Mouse (Mus musculus) retina, postnatal 1 day (tissue): Measurements from ENCODE around the gene Gnai3.

Experiments
- DNase-seq: peaks from one replicate; pipeline ENCODE4 v3.0.0-alpha.2; 2012

Gene Gnai3

DNA sequence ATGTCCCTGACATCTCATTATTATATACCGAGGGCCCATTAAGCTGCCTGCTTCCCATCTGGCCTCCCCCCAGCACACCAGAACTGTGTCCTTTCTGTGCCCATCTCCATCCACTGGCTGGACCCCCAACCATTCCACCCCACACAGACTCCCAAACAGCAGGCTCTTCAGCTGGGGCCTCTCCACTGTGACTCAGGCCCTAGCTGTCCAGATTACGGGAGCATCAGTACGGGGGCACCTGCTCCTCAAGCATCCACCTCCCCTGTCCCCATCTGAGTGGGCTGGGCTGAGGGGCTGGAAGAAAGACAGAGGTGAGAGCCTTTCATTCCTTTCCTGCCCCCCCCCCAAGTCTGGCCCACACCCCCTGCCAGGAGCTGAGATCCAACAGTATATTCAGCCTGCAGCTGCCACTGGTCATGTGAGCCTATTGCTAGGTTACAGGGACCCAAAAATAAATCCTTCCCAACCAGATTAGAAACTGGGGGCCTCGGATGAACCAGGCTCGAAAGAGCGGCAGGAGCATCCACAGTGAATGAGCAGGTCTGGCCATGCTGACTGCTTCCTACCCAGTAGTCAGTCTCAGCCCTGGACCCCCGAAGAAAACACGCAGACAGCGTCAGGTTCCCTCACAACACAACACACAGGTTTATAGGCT, 12.6 kb upstream of the Gnai3 start:
- peak; percentile 51 for DNase-seq

DNA sequence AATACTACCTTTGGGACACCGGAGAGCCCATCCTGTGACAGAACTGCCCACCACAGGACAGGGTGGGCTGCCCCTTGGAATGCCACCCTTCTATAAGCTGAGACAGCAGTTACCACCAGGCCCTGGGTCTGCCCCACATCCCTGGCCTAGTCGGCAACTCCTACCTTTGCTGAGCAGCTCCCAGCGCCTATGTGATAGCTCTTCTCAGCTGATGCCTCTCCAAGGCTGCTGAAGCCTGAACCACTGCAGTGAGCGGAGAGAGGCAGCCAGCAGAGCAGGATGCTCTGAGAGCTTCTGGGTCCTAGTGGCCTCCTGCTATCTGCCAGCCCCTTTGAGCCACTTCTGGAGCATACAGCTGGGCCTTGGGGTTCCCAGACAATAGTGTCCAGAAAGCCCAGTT, 8.7 kb upstream of the Gnai3 start, which contains the start of gene Gpr61:
Gene Gpr61, minus strand, starts transcription at position 227 of the 400 bp plus-strand sequence.
- DNase-seq = peak; percentile 11

DNA sequence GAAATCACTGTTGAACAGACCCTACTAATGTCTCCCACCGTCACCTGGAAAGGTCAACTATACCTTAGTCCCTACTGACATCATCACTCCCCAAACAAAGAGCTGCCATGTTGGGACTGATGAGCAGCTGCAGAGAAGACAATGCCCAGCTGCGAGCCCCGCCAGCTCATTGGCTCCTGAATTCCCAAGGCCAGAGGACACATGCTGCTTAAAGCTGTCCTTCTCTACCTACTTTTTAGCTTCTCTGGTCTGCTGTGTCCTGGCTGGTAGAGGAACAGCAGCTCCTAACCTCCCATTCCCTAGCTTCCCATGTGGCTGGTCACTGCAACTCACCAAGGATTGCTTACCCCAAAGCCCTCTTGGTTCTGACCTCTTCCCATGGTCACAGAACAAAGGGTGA, 6.3 kb upstream of the Gnai3 start:
- DNase-seq = no peak

DNA sequence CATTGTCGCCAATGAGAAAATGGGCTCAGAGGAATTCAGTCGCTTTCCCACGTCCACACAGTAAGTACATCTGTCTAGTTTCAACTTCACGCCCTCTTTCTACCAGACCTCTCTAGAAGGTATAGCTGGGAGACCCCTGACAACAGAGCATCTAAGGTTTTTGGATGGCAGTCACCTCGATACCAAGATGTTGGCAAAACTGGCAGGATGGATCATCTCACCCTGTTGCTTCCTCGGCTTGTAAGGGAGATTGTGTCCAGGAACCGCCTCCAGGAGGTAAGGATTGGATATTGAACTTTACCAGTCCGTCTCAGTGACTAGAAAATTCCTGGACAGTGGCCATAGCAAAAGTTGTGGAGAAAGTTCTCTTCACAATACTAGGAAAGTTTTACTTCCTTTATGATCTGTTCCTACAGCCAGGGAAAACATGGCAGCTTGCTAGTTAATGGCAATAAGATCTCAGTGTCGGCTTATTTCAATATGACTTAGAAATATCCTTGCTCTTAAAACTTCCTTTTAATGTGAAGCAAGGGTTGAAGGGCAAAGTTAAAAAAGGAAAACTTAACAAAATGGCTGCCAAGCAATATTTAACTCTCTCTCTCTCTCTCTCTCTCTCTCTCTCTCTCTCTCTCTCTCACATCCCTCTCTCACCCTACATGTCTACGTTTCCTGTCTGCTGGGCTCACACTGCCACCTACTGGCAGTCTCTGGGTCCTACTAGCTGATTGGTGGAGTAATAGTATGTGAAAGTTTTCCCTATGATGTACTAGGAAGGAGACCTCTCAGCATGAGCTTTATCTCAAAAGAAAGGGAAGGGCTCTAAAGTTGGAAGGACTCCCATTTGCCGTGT, 1.7 kb upstream of the Gnai3 start:
- DNase-seq = peak; percentile 94

DNA sequence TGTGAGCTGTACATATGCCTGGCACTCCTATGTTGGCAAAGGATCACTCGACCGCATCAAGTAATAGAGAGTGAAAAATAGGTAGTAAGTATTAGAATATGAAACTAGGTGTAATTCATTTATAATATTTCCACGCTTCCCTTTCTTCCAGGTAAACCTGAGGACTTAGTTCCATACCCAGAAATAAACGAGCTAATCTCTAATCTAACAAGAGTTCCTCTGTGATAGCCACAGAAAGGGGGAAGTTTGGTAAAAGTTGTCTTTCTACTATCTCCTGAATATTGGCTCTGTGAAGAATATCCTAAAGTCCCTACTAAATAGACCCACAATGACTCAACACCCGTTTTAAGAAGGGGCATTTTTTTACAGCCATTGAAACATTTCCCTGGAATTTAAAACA, 725 bp upstream of the Gnai3 start:
- DNase-seq = no peak

DNA sequence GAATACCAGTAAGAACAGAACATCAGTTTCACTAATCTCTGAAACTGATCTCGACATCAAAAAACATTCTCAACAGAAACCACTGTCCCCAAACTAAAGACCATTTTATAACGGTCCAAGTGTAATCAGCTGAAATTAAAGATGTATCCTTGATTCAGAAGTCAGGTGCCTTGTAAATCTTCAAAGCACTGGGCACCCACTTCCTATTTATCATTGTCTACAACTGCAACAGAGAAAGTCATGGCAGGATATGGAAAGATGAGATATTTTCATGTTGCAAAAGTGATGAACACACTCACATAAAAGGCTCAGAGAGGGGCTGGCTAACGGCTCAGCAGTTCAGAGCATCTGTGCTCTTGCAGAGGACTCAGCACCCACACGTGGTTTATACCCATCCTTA, 5.2 kb downstream of the Gnai3 start:
- no peak for DNase-seq

DNA sequence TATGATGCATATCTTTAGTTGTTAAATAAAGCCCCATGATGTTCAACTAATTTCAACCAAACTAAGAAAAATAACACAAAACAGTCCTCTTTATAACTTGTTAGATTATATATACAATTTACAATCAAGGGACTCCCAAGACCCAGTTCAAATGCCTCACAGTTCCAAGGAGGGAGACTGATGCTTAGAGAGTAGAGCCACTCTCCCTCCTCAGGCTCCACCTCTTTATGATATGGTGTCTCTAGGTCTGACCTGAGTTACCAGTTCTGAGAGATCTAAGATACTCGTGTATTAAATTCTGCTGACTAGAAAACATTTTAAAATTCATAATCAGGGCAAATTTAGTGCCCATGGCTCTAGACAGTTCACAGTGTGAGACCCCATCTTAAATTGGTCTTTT, 6.8 kb downstream of the Gnai3 start:
- no peak for DNase-seq

DNA sequence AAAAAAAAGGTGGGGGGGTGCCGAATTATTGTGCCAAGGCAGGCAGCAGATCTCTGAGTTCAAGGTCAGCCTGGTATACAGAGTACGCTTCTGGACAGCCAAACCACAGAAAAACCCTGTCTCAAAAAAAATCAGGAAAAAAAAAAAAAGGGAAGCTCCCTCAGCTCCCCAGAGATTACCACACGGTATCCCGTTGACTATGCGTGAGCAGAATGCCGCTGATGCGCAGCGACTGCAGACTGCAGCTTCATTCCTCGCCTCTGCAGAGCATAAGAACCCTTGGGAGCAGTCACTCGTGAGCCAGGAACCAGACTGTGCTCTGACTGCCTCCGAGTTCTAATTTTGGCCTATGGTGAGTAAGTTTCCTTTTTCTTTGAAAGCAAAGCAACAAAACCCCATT, 11.2 kb downstream of the Gnai3 start:
- DNase-seq = no peak

DNA sequence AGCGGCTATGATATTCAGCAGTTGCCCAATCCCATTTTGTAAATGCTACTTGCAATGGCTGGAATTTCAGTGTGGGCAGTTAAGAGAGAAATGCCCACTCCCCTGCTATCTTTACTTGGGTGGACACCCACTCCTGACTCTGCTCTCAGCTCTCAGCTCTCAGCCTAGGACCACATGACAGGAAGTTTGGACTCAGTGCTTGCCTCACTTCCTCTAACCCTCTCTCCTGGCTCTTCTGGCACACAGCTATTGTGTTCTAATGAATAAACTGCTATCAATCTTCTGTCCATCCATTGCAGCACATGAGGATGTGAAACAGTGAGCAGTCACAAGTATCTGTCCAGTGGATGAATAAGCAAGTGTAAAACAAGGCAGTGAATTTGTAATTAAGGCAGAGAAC, 13.5 kb downstream of the Gnai3 start:
- DNase-seq = no peak

DNA sequence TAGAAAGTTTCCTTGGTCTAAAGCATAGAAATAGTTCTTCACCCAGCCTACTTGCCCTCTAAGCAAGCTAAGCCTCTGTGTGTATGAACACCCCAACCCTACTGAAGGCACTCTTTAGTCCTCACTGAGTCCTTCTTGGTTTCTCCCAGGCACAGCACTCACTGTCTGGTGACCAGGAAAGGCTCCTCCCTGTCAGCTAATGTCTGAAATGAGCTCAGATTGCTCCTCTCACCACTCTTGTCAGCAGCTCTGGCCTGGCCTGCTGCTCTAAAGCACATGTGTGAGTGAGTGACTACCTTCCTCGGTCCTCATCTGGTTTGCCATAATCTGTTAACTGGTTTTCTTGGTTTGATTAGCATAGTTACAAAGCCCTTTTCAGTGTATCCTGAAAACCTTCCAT, 14.1 kb downstream of the Gnai3 start:
- DNase-seq = no peak

DNA sequence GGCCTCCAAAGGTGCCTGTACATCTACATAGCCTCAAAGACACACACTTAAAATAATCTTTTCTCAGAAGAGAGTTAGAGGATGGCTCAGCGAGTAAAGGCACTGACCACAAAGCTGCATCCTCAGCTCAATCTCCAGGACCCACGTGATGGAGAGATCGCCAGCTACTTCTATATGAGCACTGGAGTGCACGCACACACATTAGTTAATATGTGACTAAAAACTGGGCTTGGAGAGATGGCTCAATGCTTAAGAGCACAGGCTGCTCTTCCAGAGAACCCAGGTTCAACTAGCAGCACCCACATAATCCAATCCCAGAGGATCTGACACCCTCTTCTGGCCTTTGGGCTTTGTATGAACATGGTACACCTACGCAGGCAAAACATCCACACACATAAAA, 14.7 kb downstream of the Gnai3 start:
- DNase-seq = no peak

DNA sequence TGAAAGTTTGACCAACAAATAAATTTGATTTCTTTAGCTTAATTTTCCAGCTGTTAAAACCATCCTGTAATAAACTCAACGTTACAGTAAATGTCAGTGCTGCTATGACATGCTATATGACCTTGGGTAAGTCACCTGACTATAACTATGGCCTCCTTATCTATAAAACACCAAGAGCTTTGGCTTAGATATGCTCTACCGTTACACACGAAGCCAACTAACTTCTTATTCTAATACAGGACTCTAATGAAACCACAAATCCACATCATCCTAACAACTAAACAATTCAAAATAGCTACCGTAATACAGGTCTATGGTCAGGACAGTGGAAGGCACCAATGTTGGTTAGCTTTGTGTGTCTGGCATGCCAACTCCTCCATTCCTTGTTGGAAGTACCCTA, 16.1 kb downstream of the Gnai3 start:
- no peak for DNase-seq

DNA sequence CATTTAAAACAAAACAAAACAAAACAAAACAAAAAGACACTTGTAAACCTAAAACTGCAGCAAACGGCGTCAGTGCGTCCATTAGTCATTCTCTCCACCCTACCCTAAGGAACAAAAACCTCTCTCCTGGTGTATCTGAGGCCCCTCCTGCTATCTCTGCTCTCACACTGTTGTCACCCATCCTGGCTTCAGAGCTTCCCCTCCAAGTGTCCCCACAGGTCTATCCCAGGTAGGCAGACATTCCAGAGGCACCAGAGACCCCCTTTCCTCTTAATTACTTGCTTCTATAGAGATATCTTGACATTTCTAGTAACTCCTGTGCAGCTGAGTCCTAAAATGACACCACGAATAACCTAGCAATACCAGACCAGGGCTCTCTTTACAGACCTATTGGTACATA, 16.6 kb downstream of the Gnai3 start:
- DNase-seq = no peak

DNA sequence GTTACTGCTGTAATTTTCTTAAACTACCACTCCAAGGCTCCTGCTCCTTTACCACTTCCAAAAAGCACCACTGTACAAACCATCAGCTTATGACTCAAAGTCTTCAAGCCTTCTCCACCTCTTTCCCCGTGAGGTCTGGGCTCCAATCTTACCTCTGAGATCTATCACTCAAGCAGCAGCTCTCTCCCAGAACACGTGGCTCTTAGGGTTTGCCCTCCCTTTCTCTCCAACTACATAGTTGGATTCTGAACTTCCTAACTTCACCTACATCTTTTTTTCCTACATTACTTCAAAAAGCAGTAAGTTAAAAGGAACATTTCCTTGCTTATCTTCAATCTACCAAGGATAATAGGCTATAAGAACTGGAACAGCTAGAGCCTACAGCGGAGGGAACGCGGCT, 17.4 kb downstream of the Gnai3 start:
- no peak for DNase-seq

DNA sequence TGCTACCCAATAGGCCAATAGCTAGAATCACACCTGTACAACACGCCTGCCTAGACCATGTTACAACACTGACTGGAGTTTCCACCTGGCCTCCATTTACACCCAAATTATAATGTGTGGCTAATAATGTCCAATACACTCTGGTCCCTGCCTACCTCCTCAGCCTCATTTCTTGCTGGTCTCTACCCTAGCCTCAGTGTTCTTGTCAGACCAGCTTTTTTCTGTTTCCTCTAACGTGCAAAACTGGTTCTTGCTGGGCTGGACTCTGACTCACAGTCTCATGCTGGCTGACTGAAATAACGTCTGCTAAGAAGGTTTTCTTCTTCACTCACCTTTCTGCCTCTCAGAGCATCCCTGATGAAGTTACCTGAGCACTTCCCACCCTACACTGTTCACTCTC, 19.6 kb downstream of the Gnai3 start:
- DNase-seq = no peak

DNA sequence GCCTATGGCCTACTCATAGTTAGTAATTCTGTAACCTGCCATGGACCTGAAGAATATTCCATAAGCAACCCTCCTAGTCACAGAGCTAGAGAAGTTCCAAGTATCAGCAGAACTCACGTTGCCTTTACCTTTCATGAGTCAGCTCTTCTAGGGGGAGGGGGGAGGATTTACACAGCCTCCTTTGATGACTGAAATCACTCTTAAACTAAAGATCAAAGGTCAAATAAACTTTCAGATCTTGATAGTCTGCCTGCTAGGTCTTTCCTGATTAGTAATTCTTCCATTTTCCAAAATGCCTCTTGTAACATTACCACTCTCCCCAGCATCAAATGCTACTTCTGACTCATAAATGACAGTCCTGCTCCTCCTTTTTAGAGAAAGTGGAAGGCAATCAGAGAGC, 21.8 kb downstream of the Gnai3 start:
- no peak for DNase-seq

DNA sequence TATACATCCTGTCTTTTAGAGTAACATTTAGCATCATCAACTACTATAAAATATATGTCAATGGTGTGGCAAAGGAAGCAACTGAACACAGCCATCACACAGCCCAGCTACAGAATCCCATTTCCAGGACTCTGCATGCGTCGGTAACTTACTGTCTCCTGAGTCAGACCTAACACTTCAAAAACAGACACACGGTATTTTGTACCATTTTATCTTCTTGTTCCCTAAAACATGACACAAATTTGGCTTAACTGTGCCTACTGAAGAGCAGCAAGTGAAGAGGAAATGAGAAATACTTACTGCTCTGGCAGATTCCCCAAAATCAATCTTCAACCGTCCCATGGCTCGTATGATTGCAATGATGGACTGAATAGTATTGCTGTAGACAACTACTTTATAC, 22.7 kb downstream of the Gnai3 start:
- no peak for DNase-seq

DNA sequence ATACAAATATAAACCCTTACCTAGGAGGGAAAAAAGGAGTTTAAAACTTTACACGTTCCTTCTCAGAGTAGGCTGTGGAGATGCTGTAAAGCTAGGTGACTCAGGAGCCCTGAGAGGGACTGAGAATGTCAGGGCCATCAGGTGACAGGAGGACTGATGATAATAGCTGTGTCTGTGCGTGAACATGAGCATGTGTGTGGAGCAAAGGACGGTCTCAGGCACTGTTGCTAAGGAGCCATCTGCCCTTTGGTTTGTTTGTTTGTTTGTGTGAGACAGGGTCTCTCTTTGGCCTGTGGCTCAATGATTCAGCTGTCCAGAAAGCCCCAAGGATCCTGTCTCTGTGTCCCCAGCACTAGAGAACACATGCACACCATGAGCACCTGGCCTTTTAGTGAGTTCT, 24.8 kb downstream of the Gnai3 start:
- DNase-seq = no peak

DNA sequence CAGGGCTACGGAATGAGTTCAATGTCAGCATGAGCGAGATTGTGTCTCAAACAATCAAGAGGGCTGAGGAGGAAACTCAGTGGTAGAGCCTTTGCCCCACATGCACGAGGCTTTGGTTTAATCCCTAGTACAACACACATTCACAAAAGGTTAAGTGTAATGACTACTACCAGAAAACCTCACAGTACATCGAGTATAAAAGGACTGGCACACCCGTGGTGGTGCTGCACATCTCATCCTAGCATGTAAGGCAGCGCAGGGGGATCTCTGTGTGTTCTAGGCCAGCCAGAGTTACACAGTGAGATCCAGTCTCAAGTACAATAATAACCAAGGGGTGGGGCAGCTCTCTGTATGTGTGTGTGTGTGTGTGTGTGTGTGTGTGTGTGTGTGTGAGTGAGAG, 28.5 kb downstream of the Gnai3 start:
- DNase-seq = no peak

DNA sequence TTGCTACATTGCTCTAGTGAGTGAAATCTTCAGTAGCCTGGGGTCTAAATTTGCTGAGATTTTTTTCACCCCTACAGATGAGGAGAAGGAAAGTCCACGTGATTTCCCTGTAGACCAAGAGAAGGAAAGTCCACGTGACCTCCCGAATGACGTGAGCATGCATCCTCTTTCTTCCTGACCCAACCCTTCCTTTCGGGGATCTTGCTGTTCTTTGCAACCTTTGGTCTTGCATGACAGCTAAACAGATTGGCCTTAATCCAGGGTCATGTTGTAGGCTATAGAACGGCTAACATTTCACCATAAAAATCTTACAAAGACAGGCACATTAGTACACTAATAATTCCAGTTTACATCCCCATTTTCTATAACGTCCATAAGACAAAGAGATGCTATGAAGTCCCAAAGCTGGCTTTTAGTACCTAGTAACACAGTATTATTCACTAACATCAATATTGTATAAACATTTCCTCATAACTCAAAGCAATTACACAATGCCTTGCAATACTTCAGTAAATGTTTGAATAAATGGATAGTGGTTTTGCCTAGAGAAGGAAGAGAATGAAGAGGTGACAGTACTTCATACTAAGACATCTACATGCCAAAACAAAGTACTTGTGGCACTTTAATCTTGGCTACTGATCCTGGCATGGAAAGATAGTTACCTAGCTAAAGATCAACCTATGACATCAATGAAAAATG, 32.2 kb downstream of the Gnai3 start:
- no peak for DNase-seq

DNA sequence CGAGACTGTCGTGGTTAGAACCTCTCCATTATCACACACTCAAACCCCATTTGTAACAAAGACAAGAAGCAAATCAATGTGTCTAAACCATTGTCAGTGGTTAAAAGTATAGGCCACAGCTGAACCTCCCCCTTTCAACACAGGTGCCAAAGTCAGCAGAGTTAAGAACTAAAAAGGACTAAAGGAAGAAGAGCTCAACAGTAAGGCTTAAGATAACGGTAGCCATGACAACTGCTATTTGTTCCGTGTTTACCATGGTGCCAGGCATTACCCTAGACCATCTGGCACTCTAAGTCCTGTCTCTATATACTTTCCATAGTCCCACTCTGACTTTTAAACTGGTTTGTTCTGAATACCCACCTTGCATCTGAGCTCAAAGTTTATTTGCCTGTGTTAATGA, 33.3 kb downstream of the Gnai3 start:
- DNase-seq = no peak

DNA sequence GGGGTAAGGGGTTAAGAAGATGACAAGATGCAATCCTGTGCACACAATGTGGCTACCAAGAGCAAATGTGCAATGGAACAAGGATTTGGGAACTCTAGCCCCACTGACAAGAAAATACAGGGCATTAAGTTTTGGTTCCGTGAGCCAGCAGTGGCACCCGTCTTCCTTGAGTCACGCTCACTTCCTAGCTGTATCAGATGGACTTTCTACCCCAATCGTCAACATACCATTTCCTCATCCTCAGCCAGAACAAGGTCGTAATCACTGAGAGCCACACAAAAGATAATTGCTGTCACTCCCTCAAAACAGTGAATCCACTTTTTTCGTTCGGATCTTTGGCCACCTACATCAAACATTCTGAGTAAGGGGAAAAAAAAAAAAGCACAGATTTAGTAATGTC, 33.7 kb downstream of the Gnai3 start:
- DNase-seq = no peak

DNA sequence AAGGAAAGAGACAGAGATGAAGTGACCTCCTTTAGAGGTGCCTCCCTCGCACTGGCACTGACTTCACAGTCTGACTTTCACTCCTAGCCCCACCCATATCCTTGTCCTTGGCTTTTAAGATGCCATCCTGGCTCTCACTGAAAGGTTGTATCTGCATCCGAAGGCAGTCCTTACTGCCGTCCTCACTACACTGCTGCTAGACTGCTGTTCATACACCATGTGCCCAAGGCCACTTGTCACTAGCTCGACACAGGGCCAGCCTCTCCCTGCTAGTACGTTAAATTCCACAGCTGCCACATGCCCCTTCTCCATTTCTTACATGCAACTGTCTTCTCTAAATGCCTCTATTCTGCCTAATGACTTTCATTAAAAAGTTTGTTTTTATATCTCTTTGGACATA, 34.6 kb downstream of the Gnai3 start:
- DNase-seq = no peak

DNA sequence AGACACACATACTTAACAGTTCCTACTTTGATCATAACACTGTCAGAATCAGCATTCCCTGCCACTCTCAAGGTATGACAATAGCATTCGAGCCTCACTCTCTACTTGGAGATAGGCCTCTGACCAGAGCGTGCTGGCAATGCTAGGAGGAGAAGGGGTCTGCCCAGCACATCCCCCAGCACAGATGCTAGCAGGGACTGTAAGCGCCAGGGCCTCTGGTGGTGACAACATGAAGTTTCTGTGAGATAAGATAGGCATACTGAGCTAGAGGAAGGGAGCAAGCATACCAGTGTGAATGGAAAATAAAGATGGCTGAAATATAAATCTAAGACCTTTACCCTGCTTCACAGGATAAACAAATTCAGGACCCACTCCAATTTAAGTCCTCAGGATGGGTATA, 40.7 kb downstream of the Gnai3 start:
- DNase-seq = no peak
